Mouse (Mus musculus) kidney, adult 8-10 months (tissue): ENCODE results near the gene Ulbp1.
"Not testable (repeated sequence)": the region's sequence is repeated elsewhere in the genome, so short reads cannot be mapped to it uniquely, and the experiment has no call there.

Source experiments
- DNase-seq, 2 experiments: peaks; one replicate each; pipeline ENCODE4 v3.0.0; 2022

The Ulbp1 gene

GRCm38 (mm10) chr10:7473197-7473889, at the start of gene Ulbp1:
Ulbp1 (minus strand) TSS chr10:7473638.
- peak; percentile 42 to 51 for DNase-seq

DNA sequence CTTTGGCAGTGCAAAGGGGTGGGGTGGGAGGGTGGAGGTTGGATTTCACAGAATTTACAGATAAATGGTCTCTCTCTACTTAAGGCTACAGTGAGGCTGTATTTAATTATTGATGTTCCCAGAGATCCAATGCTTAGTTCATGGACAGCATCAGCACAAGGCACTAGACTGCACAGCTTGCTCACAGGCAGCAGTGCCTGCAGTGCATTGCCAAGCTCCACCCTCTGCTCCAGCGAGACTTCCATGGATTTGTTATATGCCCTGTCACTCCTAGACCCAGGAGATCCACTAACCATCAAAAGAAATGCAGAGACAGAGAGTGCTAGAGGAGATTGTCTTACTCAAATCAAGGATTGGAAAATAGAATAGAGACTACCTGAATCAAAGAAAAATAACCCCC, 24.7 kb upstream of the Ulbp1 start:
- not testable (repeated sequence) for DNase-seq

GRCm38 (mm10) chr10:7492384-7492783, 18.9 kb upstream of the Ulbp1 start:
- not testable (repeated sequence) for DNase-seq

GRCm38 (mm10) chr10:7483650-7484049, 10.2 kb upstream of the Ulbp1 start:
- DNase-seq = no peak

DNA sequence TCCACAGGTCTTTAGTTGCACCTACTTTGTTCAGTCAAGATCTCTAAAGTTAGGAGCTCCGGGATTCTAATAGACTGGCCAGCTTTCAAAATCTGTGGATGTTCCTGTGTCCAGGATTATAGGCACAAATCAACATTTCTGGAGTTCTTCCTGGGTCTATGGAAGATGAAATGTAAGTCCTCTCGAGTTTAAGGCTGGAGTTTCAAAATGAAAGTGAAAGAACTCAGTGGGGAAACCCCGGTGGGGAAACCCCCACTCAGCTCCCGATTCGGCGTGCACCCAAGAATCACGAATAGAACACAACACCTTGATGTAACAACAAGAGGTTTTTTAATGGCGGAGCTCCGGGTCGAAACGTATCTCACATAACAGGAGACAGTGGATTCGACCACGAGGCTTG, 787 bp upstream of the Ulbp1 start:
- DNase-seq = not testable (repeated sequence)

DNA sequence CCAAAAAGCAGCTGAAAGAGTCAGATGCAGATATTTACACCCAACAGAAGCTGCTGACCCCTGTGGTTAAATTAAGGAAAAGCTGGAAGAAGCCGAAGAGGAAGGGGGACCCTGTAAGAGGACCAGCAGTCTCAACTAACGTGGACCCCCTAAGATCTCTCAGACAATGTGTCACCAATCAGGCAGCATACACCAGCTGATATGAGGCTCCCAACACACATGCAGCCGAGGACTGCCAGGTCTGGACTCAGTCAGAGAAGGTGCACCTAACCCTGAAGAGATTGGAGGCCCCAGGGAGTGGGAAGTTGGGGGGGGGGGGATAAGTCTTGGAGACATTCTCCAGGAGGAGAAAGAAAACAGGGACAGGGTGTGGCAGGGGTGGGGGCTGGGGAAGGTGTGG, 1.8 kb downstream of the Ulbp1 start:
- DNase-seq = no peak

GRCm38 (mm10) chr10:7470457-7470856, 3.0 kb downstream of the Ulbp1 start:
- no peak for DNase-seq

DNA sequence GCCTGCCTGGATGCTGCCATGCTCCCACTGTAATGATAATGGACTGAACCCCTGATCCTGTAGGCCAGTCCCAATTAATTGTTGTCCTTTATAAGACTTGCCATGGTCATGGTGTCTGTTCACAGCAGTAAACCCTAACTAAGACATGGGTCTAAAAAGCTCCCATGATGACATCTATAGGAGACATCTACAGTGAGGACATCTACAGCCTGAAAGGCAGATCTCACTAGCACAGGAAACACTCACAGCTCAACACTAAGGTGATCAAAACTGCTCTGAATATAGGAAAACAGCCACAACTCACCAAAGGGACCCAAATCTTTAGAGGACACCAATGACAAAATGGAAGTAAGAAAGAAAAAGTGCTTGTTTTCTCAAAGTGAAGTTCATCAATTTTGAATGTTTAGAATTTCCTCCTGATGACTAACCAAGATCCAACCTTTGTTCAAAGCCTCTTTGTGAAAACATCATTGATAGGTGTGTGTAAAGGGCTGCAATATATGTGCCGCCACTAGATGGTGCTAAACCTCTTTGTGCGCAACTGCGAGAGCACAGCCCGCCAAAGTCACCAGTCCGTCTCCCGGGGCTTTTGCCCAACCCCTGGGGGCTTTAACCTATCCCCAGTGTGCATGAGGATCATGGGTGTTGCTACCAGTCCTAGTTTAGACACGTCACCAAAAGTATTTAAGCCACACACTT, 3.6 kb downstream of the Ulbp1 start:
- peak; percentile 11 to 75 for DNase-seq

- DNase-seq = peak in 1 of 2 experiments; percentile 36
These were observed 11.4 kb downstream of the Ulbp1 start for GRCm38 (mm10) chr10:7462006-7462405.

- DNase-seq = no peak
These were observed 34.5 kb downstream of the Ulbp1 start for GRCm38 (mm10) chr10:7438928-7439327.

- peak in 1 of 2 experiments; percentile 7 for DNase-seq
These were observed 80.0 kb downstream of the Ulbp1 start for GRCm38 (mm10) chr10:7393143-7394035.

- peak in 1 of 2 experiments; percentile 7 for DNase-seq
These were observed 81.2 kb downstream of the Ulbp1 start for GRCm38 (mm10) chr10:7391935-7392930.

DNA sequence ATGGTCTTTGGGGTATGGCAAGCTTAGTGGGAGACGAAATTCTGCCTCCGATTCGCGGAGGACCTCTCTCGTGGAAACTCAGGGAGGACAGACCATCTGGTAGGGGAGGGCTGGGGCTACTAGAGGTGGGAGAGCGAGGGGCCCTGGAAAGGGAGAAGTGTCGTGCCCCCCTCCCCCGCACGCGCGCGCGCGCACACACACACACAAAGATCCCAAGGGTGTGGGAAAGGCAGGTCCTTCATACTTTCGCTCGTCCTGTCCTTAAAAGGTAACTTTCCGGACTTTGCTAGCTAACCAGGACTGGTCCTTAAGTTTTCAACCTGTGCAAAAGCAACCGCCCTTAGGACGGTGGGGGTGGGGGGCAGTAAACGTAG, 81.9 kb downstream of the Ulbp1 start:
- DNase-seq = peak in 1 of 2 experiments; percentile 39

DNA sequence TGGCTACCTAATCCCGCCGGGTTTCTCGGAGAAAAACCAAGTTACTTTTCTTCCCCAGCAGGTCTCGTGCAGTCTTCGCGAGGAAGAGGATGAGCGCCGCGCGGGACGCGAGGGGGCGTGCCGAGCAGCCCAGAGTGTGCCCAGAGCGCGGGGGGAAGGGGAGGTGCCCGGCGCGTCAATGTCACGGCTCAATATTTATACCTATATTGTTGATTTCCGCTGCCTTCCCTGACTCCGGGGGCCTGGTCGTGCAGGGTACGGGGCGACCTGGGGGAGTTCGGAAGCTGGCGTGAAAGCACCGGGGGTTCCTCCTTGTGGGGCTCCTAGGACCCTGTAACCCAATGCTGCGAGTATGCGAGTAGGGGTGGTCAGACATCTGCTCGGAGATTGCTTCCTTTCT, 82.3 kb downstream of the Ulbp1 start:
- peak in 1 of 2 experiments; percentile 31 for DNase-seq
